Mouse (Mus musculus) heart, adult 2 months (tissue): ENCODE measurements around the gene Tas2r143.

Source experiments
- CTCF ChIP-seq: fragments of 200-600 bp; IDR thresholded peaks from 2 replicates; pipeline ENCODE4 v1.8.1; 2022; ENCODE audit warnings: antibody characterized with exemption, mild to moderate bottlenecking, moderate library complexity
- EP300 ChIP-seq: fragments of 200-500 bp; IDR thresholded peaks from 2 replicates; pipeline ENCODE4 v1.6.1; 2011; ENCODE audit warnings: low read depth, low read length, control low read depth; ENCODE audit not compliant: insufficient read depth
- POLR2A ChIP-seq: fragments of 200-500 bp; IDR thresholded peaks from 2 replicates; pipeline ENCODE4 v1.6.1; 2011; ENCODE audit warnings: mild to moderate bottlenecking, low read depth, low read length, control low read depth; ENCODE audit not compliant: insufficient read depth

DNA sequence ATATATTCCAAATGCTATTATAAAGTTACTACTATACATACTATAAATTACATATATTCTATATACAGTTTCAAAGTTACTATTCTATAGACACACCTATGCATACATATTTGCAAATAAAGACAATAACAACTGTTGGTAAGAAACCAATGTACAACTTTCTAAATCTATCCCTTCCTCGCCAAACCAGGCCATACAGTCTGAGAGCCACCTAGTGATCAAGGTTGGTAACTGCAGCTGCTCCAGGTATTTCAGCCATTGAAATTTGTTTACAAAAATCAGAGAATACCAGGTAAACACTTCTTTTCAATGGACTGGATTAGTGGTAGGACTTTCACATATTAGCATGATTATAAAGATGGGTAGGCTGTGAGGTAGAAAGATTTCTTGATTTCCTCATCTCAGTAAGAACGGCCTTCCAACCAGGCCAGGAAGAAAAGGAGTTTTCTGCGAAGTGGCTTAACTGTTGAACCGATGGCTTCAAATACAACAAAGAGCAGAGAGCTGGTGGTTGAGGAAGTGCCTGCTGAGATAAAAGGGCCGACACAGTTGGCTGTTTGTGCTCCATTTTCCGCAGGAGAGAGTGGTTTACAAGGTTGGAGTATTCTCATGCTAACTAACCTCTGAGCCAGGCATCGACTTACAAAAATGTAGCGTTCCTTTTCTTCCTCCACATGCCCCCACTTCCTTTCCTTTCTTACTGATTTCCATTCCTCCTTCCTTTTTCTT lies 19.5 kb upstream of the Tas2r143 start:
- TF ChIP-seq CTCF, result no peak; the same call in none of the 2 replicates
- no peak for TF ChIP-seq EP300
- no peak for TF ChIP-seq POLR2A
